Mouse (Mus musculus) heart, postnatal 10 days (tissue): ENCODE results near the gene Cnst. TPM values are rescaled to one million over a fixed set of nuclear protein-coding genes. Genes with fewer than 3 reads are reported as not detected.
A peak's percentile ranks its signal among the peaks of the same experiment; 100 is the strongest.

Experiments
- DNase-seq, 2 experiments: peaks; one replicate each; pipeline ENCODE4 v3.0.0; 2021
- intact Hi-C: fragments of 180-260 bp; cut with DNase I; formaldehyde crosslinking; loops from one replicate; pipeline ENCODE4 v1.15.1; 2025
- total RNA-seq, 2 experiments: library from RNA; stranded (reverse); gene quantifications; 2 replicates each; pipeline ENCODE4 v1.2.3; 2021

Cnst gene
- total RNA-seq, 2 experiments from 2014 or later: 38.6 to 44.9 TPM

GRCm38 (mm10) chr1:179552751-179553150, 6.6 kb downstream of the Cnst start:
- DNase-seq: no peak
- intact Hi-C loops: no loop called here

- intact Hi-C loops: no loop called here
- DNase-seq: no peak
Observed at GRCm38 (mm10) chr1:179553197-179553948, 7.2 kb downstream of the Cnst start.

GRCm38 (mm10) chr1:179553949-179554347, 7.8 kb downstream of the Cnst start:
- no peak for DNase-seq
- intact Hi-C loops: no loop called here

GRCm38 (mm10) chr1:179556921-179557320, 10.8 kb downstream of the Cnst start:
- intact Hi-C loops: no loop called here

GRCm38 (mm10) chr1:179559446-179560194, 13.4 kb downstream of the Cnst start:
- intact Hi-C loops: no loop called here
- no peak for DNase-seq

More at GRCm38 (mm10) chr1:179556921-179557320, 10.8 kb downstream of the Cnst start:
- no peak for DNase-seq

GRCm38 (mm10) chr1:179560845-179561430, 14.8 kb downstream of the Cnst start:
- DNase-seq: no peak
- intact Hi-C loops: no loop called here

- no peak for DNase-seq
- intact Hi-C loops: no loop called here
Observed at GRCm38 (mm10) chr1:179563211-179563610, 17.0 kb downstream of the Cnst start.

GRCm38 (mm10) chr1:179563926-179564325, 17.8 kb downstream of the Cnst start:
- DNase-seq: no peak
- intact Hi-C loops: no loop called here

GRCm38 (mm10) chr1:179567558-179567957, 21.4 kb downstream of the Cnst start:
- intact Hi-C loops: no loop called here

GRCm38 (mm10) chr1:179568690-179569398, 22.7 kb downstream of the Cnst start:
- intact Hi-C loops: no loop called here
- DNase-seq: no peak

More at GRCm38 (mm10) chr1:179567558-179567957, 21.4 kb downstream of the Cnst start:
- DNase-seq: no peak

- no peak for DNase-seq
- intact Hi-C loops: no loop called here
Observed at GRCm38 (mm10) chr1:179570482-179570881, 24.3 kb downstream of the Cnst start.

- DNase-seq: no peak
- intact Hi-C loops: no loop called here
Observed at GRCm38 (mm10) chr1:179571686-179572085, 25.5 kb downstream of the Cnst start.

- no peak for DNase-seq
- intact Hi-C loops: no loop called here
Observed at GRCm38 (mm10) chr1:179573650-179574206, 27.6 kb downstream of the Cnst start.

GRCm38 (mm10) chr1:179578625-179579024, 32.5 kb downstream of the Cnst start:
- DNase-seq: no peak
- intact Hi-C loops: no loop called here

- intact Hi-C loops: no loop called here
- no peak for DNase-seq
Observed at GRCm38 (mm10) chr1:179580200-179580599, 34.0 kb downstream of the Cnst start.

GRCm38 (mm10) chr1:179581422-179581821, 35.3 kb downstream of the Cnst start:
- intact Hi-C loops: no loop called here
- no peak for DNase-seq

GRCm38 (mm10) chr1:179582021-179582433, 35.9 kb downstream of the Cnst start:
- intact Hi-C loops: loop anchor here (2.0 kb wide), 1 partner anchor 35 kb away; the partner anchor contains the start of genes Cnst and Tfb2m
- peak; percentile 59 to 65 for DNase-seq

- intact Hi-C loops: loop anchor here (2.0 kb wide), 1 partner anchor 36 kb away; the partner anchor contains the start of genes Cnst and Tfb2m
- DNase-seq: no peak
Observed at GRCm38 (mm10) chr1:179583090-179583489, 36.9 kb downstream of the Cnst start.

GRCm38 (mm10) chr1:179584220-179584619, 38.0 kb downstream of the Cnst start:
- intact Hi-C loops: no loop called here

GRCm38 (mm10) chr1:179585646-179586045, 39.5 kb downstream of the Cnst start:
- no peak for DNase-seq
- intact Hi-C loops: no loop called here

More at GRCm38 (mm10) chr1:179584220-179584619, 38.0 kb downstream of the Cnst start:
- no peak for DNase-seq
